Mouse (Mus musculus): ENCODE data around the gene Coro2a. TPM values are rescaled to one million over a fixed set of nuclear protein-coding genes. Genes with fewer than 3 reads are reported as not detected.

Gene Coro2a
- polyA plus RNA-seq, 1 experiment from 2014 or later: 1.7 TPM

DNA sequence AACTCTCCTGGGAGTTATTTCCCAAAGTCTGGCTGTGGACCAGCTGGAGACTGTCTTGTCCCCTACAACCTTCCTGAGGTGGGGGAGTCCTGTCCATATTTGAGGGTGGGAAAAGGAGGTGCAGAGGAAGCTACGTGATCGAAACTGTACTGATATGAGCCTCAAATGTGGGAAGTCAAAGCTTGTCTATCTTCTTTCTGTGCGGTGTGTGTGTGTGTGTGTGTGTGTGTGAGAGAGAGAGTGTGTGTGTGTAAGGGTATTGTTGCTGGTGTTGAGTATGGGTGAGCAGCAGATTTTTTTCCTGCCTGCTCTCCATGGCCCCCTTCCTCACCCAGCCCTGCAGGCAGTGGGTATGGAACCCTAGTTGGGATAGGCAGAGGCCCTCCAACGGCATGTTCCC, 37.8 kb downstream of the Coro2a start:
- peaks cover under 1% of the 10 kb centered on the region; the same call in 1 of the 2 replicates for H3K4me1 ChIP-seq
- no peaks in the 10 kb centered on the region for H3K27me3 ChIP-seq
- no peaks in the 10 kb centered on the region for H3K36me3 ChIP-seq (replicated peaks)
- WGBS: 87% methylated on average over 4 of the region's 4 CpGs
- no peak overlapping the region for H3K4me2 ChIP-seq
- no peaks in the 10 kb centered on the region for H3K9me3 ChIP-seq
- H3K4me3 ChIP-seq (replicated peaks): no peak overlapping the region
- H3K9ac ChIP-seq: no peak overlapping the region
- H3K27ac ChIP-seq: no peak overlapping the region
- no peak for ATAC-seq (ENCODE audit: low FRiP score)

DNA sequence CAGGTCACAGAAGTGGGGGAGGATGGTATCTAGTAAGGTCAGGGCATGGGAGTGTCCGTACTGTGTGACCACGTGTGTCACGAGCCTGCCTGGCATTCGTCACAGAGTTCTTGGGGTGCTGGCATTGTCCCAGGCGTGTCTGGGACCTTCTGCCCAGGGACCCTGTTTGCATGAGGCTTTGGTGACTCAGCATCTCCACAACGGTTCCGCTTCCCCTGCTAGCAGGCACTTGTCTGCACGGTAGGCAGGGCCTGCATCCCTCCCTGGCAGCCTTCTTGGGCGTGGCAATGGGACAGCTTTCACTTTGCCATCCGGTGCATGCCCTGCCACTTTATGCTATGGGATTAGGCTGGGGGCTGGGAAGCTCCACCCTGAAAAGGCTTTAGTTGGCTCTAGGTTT, 38.2 kb downstream of the Coro2a start:
- WGBS: 70% methylated on average over 10 of the region's 10 CpGs
- Histone ChIP-seq H3K36me3 (replicated peaks) (no peaks in the 10 kb centered on the region), H3K9me3 (no peaks in the 10 kb centered on the region), H3K27me3 (no peaks in the 10 kb centered on the region), H3K4me3 (replicated peaks) (no peak overlapping the region), H3K4me2 (no peak overlapping the region), H3K27ac (no peak overlapping the region), H3K9ac (no peak overlapping the region), H3K4me1 (no peaks in the 10 kb centered on the region)
- ATAC-seq (ENCODE audit: low FRiP score): no peak

DNA sequence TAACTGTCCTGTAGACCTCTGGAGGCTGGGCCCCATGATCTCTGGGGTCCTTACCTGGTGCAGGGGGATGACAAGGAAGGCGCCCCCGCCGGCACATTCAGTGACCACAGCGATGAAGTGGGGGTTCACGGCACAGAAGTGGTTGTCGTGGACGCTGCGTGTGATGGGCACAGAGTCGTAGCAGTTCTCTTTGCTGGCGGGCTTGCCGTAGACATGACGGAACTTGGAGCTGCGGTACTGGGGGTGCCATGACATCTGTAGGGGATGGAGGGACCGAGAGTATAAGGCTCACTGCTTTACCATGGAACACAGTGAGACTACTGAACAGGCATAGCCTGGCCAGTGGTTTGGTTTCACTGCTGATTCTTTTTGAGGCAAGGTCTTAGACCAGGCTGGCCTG, 39.2 kb downstream of the Coro2a start:
- 94% methylated on average over 14 of the region's 14 CpGs for WGBS
- no peaks in the 10 kb centered on the region for H3K27me3 ChIP-seq
- H3K4me1 ChIP-seq: no peaks in the 10 kb centered on the region
- no peak overlapping the region for H3K27ac ChIP-seq
- H3K9me3 ChIP-seq: no peaks in the 10 kb centered on the region
- no peak overlapping the region for H3K4me3 ChIP-seq (replicated peaks)
- H3K36me3 ChIP-seq (replicated peaks): no peaks in the 10 kb centered on the region
- no peak overlapping the region for H3K9ac ChIP-seq
- ATAC-seq (ENCODE audit: low FRiP score): no peak
- H3K4me2 ChIP-seq: no peak overlapping the region

DNA sequence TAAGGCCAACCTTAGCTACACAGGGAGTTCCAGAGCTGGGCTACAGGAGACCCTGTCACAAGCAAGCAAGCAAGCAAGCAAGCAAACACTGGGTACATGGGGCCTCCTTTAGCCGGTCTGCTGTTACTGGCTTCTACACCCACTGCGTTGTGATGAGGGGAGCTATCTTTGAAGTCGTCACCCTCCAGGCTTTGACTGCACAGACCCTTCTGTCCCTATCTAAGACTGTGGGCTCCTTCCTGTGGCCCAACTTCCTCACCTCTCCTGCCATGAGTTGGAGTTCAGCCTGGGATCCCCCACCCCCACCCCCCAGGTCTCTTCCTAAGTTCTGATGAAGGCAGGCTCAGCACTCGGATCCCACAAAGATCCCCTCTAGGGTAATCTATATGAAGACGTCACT, 40.0 kb downstream of the Coro2a start:
- H3K27ac ChIP-seq: no peak overlapping the region
- ATAC-seq (ENCODE audit: low FRiP score): no peak
- no peak overlapping the region for H3K4me2 ChIP-seq
- no peaks in the 10 kb centered on the region for H3K4me1 ChIP-seq
- no peaks in the 10 kb centered on the region for H3K36me3 ChIP-seq (replicated peaks)
- WGBS: 86% methylated on average over 5 of the region's 5 CpGs
- H3K4me3 ChIP-seq (replicated peaks): no peak overlapping the region
- H3K27me3 ChIP-seq: no peaks in the 10 kb centered on the region
- H3K9me3 ChIP-seq: no peaks in the 10 kb centered on the region
- H3K9ac ChIP-seq: no peak overlapping the region

DNA sequence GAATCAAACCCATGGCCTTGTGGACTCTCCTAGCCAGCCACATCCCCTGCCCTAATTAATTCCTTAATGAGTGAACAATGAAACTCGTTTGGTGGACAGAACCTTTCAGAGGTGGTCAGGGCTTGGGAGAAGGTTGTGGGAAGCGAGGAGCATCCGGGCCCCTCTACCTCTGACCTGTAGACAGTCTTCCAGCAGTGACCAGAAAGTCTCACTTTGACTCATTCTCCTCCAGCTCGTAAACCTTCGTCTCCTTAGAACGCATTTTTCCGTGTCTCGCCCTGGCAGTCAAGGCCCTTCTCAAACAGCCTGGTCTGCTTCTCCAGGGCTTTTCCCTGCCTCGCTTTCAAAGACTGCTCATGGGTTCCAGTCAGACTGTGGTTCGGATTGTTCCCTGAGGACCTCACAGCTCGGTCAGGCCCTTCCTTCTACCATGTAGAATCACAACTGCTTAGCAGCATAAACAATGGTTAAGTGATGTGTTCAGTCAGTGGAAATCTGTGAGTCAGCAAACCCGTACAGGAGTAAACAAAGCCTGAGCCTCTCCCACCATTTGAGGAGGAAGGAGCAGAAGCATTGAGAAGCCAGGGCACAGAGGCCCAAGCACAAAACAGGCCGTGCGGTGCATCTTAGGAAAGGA, 41.8 kb downstream of the Coro2a start:
- H3K4me3 ChIP-seq (replicated peaks): no peak overlapping the region
- no peaks in the 10 kb centered on the region for H3K27me3 ChIP-seq
- H3K36me3 ChIP-seq (replicated peaks): no peaks in the 10 kb centered on the region
- H3K9me3 ChIP-seq: no peaks in the 10 kb centered on the region
- H3K4me2 ChIP-seq: no peak overlapping the region
- H3K4me1 ChIP-seq: no peaks in the 10 kb centered on the region
- 76% methylated on average over 14 of the region's 14 CpGs for WGBS
- H3K9ac ChIP-seq: no peak overlapping the region
- ATAC-seq (ENCODE audit: low FRiP score): no peak
- no peak overlapping the region for H3K27ac ChIP-seq

DNA sequence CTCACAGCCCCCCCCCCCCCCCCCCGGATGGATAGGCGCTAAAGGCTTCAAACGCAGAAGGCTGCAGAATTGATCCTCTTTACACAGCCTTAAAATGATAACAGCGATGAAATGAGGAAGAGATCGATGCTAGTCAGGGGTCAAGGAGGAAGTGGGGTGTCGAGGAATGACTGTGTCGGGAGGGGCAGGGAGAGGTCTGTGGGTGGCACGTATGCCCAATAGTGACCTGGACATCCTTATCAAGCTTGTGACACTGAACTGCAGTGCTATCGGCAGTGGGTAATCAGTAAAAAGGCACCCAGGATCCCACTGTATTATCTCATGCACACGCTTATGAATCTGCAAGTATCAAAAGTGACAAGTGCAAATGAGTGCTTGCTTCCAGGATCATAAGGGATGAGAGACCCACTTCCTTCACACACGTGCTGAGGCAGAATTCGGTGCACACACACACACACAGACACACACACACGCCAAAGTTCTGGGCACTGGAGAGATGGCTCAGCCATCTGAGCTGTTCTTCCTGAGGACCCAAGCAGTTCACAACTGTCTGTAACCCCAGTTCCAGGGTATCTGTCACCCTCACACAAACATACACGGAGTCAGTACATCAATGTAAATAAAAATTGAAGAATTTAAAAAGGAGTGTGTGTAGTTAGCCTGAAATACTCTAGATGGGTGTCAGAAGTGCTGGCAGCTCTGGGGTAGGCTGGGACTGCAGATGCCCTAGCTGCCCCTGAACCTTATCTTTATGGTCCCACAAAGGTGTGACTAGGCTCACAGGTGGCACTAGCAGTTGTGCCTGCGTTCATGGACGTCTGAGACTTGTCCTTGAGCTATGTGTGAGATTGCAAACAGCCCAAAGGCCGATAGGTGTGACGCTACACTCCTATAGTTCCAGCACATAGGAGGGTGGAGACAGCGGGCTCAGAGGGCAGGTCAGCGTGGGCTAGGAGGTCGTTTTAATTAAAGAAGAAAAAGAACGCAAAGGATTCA, 43.0 kb downstream of the Coro2a start:
- ATAC-seq (ENCODE audit: low FRiP score): no peak
- no peak overlapping the region for H3K9ac ChIP-seq
- no peak overlapping the region for H3K4me2 ChIP-seq
- no peaks in the 10 kb centered on the region for H3K27me3 ChIP-seq
- WGBS: 85% methylated on average over 22 of the region's 22 CpGs
- H3K36me3 ChIP-seq (replicated peaks): no peaks in the 10 kb centered on the region
- H3K4me3 ChIP-seq (replicated peaks): no peak overlapping the region
- H3K4me1 ChIP-seq: no peaks in the 10 kb centered on the region
- no peak overlapping the region for H3K27ac ChIP-seq
- H3K9me3 ChIP-seq: no peaks in the 10 kb centered on the region

DNA sequence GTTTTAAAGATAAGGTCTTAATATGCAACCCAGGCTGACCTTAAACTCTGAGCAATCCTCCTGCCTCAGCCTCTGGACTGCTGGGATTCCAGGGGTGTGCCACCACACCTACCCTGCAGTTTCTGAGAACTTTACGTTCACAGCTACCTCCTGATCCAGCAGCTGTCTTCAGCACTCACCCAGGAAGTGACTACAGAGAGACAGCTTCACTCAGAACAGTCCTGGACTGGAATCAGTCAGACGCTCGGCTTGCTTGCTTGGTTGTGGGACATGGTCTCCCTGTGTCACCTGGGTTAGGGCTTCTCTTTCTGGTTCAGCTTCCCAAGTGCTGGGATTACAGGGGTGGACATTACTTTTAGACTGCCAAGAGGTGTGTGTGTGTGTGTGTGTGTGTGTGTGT, 45.1 kb downstream of the Coro2a start:
- H3K4me2 ChIP-seq: no peak overlapping the region
- no peaks in the 10 kb centered on the region for H3K36me3 ChIP-seq (replicated peaks)
- ATAC-seq (ENCODE audit: low FRiP score): no peak
- WGBS: 84% methylated on average over 3 of the region's 3 CpGs
- H3K9ac ChIP-seq: no peak overlapping the region
- no peaks in the 10 kb centered on the region for H3K27me3 ChIP-seq
- H3K4me3 ChIP-seq (replicated peaks): no peak overlapping the region
- no peaks in the 10 kb centered on the region for H3K9me3 ChIP-seq
- H3K4me1 ChIP-seq: no peaks in the 10 kb centered on the region
- no peak overlapping the region for H3K27ac ChIP-seq

DNA sequence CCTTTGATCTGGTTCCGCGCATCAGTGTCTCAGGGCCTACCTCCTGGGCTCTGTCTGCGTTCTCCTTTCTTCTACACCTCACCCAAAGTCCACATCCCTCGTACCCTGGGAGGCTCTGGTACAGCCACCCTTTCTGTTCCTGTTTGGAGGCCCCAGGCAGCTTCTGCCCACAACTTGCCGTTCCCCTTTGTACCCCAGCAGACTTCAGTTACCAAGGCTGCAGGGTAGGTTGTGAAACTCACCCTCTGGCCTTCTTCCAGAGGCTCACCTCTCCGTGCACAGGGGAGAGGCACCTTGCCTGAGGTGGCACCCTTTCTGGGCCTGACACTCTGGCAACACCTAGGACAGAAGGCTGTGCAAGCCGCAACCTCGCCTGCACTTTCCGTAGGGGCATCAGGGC, 46.2 kb downstream of the Coro2a start:
- Histone ChIP-seq H3K4me2 (no peak overlapping the region), H3K4me1 (no peaks in the 10 kb centered on the region), H3K9me3 (no peaks in the 10 kb centered on the region), H3K36me3 (replicated peaks) (no peaks in the 10 kb centered on the region), H3K27ac (no peak overlapping the region), H3K9ac (no peak overlapping the region), H3K4me3 (replicated peaks) (no peak overlapping the region), H3K27me3 (no peaks in the 10 kb centered on the region)
- ATAC-seq (ENCODE audit: low FRiP score): no peak
- WGBS: 88% methylated on average over 9 of the region's 9 CpGs

DNA sequence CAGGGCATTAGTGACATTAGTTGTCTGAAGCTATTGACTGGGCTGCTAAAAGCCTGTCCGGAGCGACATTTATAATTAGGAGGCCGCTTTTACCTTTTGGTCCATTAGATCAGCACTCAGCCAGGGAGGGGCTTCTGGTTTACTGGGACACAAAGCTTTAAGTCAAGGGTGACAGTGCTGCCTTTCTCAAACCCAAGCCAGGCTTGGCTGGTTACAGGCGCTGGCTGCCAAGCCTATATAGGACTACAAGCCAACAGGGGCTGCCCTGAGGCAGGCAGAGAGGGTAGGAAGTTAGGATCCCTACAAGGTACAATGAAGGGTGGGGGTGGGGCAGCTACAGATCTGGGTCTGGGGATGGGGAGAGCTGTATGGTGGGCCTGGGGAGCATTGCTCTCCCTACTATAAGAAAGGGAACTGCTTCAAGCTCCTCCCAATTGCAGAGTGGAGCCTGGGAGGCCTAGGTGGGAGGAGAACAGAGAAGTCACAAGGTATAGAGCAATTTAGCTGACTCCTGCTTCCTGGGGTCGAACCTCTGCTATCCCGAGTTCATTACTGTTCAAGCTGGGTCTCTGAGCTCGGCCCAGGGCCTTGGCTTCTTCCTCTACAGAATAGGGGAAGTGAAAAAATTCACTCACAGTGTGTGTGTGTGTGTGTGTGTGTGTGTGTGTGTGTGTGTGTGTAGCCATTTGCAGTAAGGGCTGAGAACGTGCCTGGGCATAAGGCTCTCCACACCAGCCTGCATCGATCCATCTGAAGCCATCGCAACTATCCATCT, 47.5 kb downstream of the Coro2a start:
- Histone ChIP-seq H3K4me1 (peaks cover 5% of the 10 kb centered on the region), H3K36me3 (replicated peaks) (no peaks in the 10 kb centered on the region), H3K27me3 (no peaks in the 10 kb centered on the region), H3K9me3 (no peaks in the 10 kb centered on the region), H3K27ac (no peak overlapping the region), H3K4me2 (no peak overlapping the region), H3K4me3 (replicated peaks) (no peak overlapping the region), H3K9ac (no peak overlapping the region)
- WGBS: 84% methylated on average over 10 of the region's 10 CpGs
- no peak for ATAC-seq (ENCODE audit: low FRiP score)

DNA sequence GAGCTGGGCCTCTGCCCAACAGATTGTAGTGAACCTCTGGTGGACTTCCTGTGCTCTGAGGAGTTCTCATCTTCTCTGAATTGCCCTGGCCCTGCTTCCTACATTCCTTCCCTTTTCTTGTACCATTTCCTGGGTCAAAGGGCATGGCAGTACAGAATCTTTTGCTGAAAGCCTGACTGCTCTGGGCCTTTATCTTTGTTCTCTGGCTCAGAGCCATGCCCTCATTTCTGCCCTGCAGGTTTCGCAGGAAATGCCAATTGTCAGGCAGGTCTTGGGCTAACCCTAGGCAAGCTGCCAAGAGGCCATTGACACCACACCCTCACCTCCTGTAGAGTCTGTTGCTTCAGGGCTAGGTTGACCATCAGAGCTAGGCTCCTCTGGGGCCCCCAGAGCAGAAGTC, 48.1 kb downstream of the Coro2a start:
- Histone ChIP-seq H3K36me3 (replicated peaks) (no peaks in the 10 kb centered on the region), H3K4me3 (replicated peaks) (no peak overlapping the region), H3K4me2 (no peak overlapping the region), H3K27me3 (no peaks in the 10 kb centered on the region), H3K9ac (no peak overlapping the region), H3K27ac (no peak overlapping the region), H3K9me3 (no peaks in the 10 kb centered on the region), H3K4me1 (peaks cover 5% of the 10 kb centered on the region)
- WGBS: 57% methylated on average over 1 of the region's 1 CpGs
- no peak for ATAC-seq (ENCODE audit: low FRiP score)

DNA sequence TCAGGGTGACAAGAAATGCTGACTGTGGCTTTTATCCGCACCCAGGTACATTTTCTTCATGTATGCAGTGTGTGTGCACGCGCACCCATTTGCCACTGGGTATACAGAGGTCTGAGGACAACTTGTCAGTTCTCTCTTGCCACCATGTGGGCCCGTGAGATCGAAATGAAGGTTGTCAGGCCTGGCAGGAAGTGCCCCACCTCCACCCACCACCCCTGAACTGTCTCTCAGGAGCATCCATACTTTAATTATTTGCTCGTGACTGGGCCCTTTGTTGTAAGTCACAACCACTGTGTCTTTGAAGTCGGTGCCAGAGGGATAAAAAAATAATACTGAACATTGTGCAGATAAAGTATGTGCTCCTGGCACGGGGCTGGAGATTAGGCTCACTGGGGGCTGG, 51.6 kb downstream of the Coro2a start:
- 58% methylated on average over 8 of the region's 8 CpGs for WGBS
- no peaks in the 10 kb centered on the region for H3K36me3 ChIP-seq (replicated peaks)
- no peak overlapping the region for H3K27ac ChIP-seq
- H3K4me3 ChIP-seq (replicated peaks): no peak overlapping the region
- no peaks in the 10 kb centered on the region for H3K9me3 ChIP-seq
- peaks cover 5% of the 10 kb centered on the region for H3K4me1 ChIP-seq
- 0 out of 2 replicates have a peak, but pooled peaks cover 4% of the 10 kb centered on the region for H3K27me3 ChIP-seq
- no peak overlapping the region for H3K9ac ChIP-seq
- no peak overlapping the region for H3K4me2 ChIP-seq
- ATAC-seq (ENCODE audit: low FRiP score): no peak

DNA sequence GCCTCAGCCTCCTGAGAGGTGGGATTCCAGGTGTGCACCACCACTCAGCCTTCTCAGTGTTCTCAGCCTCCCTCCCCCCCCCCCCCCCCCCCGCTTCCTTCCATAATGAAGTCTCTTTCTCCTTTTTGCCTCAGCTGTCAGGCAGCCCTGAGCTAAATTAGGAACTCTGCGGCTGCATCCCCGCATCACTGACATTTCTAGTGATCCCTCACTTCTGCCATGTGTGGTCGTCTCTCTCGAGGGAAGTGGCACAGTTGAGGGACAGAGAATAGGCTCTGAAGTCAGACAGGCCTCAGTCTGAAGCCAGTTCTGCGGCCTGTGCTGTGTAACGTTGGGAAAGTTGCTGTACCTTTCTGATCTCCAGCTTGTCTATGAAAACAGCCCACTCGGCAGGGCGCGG, 52.0 kb downstream of the Coro2a start:
- no peaks in the 10 kb centered on the region for H3K36me3 ChIP-seq (replicated peaks)
- no peak overlapping the region for H3K27ac ChIP-seq
- no peak overlapping the region for H3K4me2 ChIP-seq
- WGBS: 83% methylated on average over 9 of the region's 10 CpGs
- no peak for ATAC-seq (ENCODE audit: low FRiP score)
- no peaks in the 10 kb centered on the region for H3K9me3 ChIP-seq
- H3K4me1 ChIP-seq: peaks cover 5% of the 10 kb centered on the region
- no peak overlapping the region for H3K4me3 ChIP-seq (replicated peaks)
- 0 out of 2 replicates have a peak, but pooled peaks cover 4% of the 10 kb centered on the region for H3K27me3 ChIP-seq
- H3K9ac ChIP-seq: no peak overlapping the region
